Mouse (Mus musculus) T-helper 17 cell (primary cell): ENCODE results near the gene Mreg.

Source experiments
- in situ Hi-C, 2 experiments: fragments of 300-600 bp; cut with MboI, MseI; formaldehyde crosslinking; loops; 1 replicate in 1 of 2; 2 replicates in 1 of 2; pipeline ENCODE4 v1.15.1; 2025; ENCODE audit warnings: high pct_unique_total_duplicates in 2 of 2

Gene Mreg

DNA sequence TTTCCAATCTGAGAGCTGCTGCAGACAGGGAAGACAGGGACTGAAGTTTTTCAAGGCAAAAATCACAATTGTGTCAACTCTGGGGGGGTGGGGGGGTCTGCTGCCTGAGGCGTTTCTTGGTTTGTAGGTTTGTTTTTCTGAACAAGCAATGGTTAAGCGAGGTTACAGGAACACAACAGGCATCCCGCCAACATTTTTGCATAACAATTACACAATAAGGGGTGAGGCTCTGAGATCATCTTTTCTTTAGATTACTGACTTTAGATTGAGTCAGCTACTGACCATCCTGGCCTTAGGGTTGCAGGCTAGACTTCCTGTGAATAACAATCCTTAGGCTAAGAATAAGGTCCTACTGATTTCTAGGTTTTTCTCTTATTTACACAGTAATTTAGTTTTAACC, 16.9 kb upstream of the Mreg start:
- in situ Hi-C loops = loop anchor here (10.0 to 25.0 kb wide), 3 partner anchors 358 to 1117 kb away; partner anchors contain the start of genes Bard1 (in 1 of the 2) and Smarcal1 (in 1 of the 2)

DNA sequence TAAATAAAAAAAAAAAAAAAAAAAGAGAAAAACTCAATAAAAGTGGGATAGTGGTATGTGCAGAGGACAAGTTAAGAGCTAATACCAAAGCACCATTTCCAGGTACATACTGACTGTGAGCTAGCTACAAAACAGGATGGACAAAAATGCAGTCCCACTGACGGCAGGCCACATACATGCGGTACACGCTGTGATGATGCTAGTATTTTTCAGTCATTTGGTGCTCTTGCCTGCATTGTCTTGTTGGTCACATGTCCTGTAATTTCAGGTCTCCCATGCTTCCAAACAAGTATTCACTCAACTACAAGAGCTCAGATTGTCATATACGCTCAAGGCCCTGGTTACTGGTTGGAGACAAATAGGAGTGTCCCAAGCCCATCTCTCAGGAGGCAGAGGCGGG, 15.4 kb upstream of the Mreg start:
- in situ Hi-C loops = loop anchor here (10.0 to 25.0 kb wide), 3 partner anchors 360 to 1115 kb away; partner anchors contain the start of genes Bard1 (in 1 of the 2) and Smarcal1 (in 1 of the 2)

DNA sequence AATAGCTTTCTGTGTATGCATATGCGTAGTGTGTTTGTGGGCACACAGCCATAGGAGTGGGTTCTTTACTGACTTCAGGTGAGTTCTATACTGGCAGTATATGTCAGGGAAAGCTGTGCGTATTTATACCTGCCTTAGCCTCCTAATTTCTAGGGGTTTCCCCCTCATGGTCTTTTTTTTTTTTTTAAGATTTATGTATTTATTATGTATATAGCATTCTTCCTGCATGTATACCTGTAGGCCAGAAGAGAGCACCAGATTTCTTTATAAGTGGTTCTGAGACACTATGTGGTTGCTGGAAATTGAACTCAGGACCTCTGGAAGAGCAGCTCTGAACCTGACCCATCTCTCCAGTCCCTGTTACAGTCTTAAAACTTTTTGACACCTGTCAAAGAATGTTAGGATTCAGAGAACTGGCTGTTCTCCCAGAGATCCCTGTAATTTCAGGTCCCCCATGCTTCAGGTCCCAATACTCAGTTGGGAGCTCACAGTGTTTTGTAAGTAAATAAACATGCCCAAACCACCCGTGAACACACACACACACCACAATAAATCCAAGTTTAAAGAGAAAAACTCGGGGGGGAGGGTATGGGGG, 14.9 kb upstream of the Mreg start:
- in situ Hi-C loops = loop anchor here (10.0 to 25.0 kb wide), 3 partner anchors 360 to 1115 kb away; partner anchors contain the start of genes Bard1 (in 1 of the 2) and Smarcal1 (in 1 of the 2)

GRCm38 (mm10) chr1:72226172-72226886, 14.2 kb upstream of the Mreg start:
- in situ Hi-C loops = loop anchor here (10.0 to 25.0 kb wide), 3 partner anchors 361 to 1114 kb away; partner anchors contain the start of genes Bard1 (in 1 of the 2) and Smarcal1 (in 1 of the 2)

DNA sequence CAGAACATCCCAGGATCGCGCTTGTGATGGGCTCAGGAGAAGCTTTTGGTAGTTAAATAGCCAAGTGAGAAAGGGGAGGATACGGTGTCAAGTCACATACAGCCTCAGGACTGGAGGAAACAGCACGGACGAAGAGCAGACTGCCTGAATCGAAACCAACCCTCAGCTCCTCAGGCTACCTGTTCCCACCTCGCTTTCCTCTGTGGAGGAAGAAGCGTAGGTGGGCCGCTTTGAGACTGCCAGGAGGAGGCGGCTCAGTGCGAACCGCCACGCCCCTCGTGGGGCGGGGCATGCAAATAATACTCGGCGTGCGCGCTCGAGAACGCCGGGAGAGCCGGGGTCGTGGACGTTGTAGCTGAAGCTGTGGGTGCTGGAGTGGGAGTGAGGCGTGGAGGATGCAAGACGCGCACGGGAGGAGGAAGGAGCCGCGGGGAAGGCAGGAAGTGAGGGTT, 13.6 kb upstream of the Mreg start:
- in situ Hi-C loops = loop anchor here (10.0 to 25.0 kb wide), 3 partner anchors 362 to 1113 kb away; partner anchors contain the start of genes Bard1 (in 1 of the 2) and Smarcal1 (in 1 of the 2)

- in situ Hi-C loops = loop anchor here (10.0 to 25.0 kb wide), 3 partner anchors 362 to 1113 kb away; partner anchors contain the start of genes Bard1 (in 1 of the 2) and Smarcal1 (in 1 of the 2)
Observed at GRCm38 (mm10) chr1:72225054-72225718, 13.1 kb upstream of the Mreg start.

DNA sequence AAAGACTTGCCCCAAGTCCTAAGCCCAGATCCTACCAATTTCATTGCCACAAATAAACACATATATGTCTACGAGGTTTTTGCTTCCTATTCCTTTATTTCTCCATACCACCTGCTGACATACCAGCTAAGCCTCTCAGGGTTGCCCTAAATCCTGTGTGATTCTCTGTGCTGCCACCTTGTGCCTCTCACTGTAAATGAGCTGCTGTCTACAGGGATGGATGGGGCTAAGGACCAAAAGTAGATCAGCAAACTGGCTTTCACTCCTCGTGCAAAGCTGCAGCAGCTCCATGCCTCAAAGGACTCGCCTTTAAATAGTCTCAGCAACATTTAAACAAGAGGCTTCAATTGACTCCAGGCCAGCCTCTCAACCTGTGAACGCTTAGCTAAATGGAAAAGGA, 7.9 kb upstream of the Mreg start:
- in situ Hi-C loops = loop anchor here in 1 of 2 experiments (10.0 kb wide), 1 partner anchor 635 kb away; no protein-coding TSS in a partner anchor

- in situ Hi-C loops = loop anchor here in 1 of 2 experiments (10.0 kb wide), 1 partner anchor 1114 kb away; the partner anchor contains the start of gene Bard1
Observed at GRCm38 (mm10) chr1:72219116-72219515, 7.0 kb upstream of the Mreg start.

GRCm38 (mm10) chr1:72218626-72219025, 6.5 kb upstream of the Mreg start:
- in situ Hi-C loops = loop anchor here in 1 of 2 experiments (10.0 kb wide), 1 partner anchor 1114 kb away; the partner anchor contains the start of gene Bard1

DNA sequence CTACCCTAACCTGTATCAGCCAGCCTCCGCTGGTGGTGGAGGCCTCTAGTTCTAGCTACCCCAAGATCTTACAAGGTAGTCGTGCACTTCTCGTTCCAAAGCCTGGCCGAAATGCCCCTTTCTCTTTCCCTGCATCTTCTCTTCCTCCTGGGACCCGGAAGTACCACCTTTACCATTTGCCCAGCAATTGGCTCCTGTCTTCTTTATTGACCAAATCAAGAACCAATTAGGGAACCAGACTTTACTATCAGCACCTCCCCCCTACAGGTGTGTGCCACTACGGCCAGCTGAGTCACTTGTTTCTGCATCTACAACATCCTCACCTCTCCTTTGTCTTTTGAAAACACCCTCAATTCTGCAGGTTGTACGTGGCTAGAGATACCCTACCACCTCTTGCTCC, 4.7 kb upstream of the Mreg start:
- in situ Hi-C loops = loop anchor here in 1 of 2 experiments (10.0 kb wide), 1 partner anchor 1112 kb away; the partner anchor contains the start of gene Bard1

DNA sequence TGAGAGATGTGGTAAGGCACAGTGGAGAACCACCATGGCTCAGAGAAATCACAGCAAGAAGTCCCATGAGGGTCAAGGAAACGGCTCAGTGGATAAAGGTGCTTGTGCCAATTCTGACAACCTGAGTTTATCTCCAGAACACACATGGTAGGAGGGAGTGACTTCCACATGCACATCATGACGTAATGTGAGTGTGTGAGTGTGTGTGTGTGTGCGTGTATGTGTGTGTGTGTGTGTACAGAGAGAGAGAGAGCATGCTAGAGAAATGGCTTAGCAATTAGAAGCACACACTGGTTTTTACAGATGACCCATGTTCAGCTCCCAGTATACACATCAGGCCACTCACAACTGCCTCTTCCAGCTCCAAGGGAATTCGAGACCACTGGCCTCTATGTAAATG, 3.1 kb upstream of the Mreg start:
- in situ Hi-C loops = loop anchor here in 1 of 2 experiments (10.0 kb wide), 1 partner anchor 1110 kb away; the partner anchor contains the start of gene Bard1

GRCm38 (mm10) chr1:72214470-72214961, 2.4 kb upstream of the Mreg start:
- in situ Hi-C loops = loop anchor here in 1 of 2 experiments (10.0 kb wide), 1 partner anchor 1110 kb away; the partner anchor contains the start of gene Bard1

DNA sequence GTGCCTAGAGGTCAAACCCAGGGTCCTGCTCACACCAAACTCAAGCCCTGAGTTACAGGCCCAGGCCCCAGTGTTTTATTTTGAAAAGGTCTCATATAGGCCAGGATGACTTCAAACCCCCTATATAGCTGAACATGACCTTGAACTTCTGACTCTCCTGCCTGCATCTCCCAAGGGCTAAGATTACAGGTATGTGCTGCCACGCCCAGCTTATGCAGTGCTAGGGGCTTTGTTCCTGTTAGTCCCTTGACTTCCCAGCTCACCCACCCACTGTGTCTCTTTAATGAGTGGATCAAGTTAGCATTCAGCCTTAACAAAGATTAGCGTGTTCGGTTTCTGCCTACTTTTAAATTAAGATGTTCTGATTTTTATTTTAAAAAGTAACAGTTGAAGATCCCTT, 1.8 kb upstream of the Mreg start:
- in situ Hi-C loops = loop anchor here in 1 of 2 experiments (10.0 kb wide), 1 partner anchor 1109 kb away; the partner anchor contains the start of gene Bard1

- in situ Hi-C loops = loop anchor here in 1 of 2 experiments (10.0 kb wide), 1 partner anchor 1106 kb away; the partner anchor contains the start of gene Bard1
Observed at GRCm38 (mm10) chr1:72210803-72211679, 1.1 kb downstream of the Mreg start.

GRCm38 (mm10) chr1:72208095-72208494, 4.0 kb downstream of the Mreg start:
- in situ Hi-C loops = loop anchor here in 1 of 2 experiments (10.0 kb wide), 1 partner anchor 653 kb away; the partner anchor contains the start of gene Atic

DNA sequence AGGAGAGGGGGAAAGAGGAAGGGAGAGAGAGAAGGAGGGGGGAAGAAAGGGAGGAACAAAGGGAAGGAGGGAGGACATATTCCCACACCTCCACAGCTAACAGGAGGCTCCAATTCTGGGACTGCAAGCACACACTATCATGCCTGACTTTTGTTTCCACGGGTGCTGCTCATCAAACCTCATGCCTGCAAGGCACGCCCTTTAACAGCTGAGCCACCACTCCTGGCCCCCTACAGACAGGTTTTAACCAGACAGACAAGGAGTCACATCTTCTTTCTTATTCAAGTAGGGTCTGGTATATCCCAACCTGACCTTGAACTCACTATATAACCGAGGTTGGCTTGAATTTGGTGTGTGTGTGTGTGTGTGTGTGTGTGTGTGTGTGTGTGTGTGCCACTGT, 7.0 kb downstream of the Mreg start:
- in situ Hi-C loops = loop anchor here in 1 of 2 experiments (10.0 kb wide), 1 partner anchor 650 kb away; the partner anchor contains the start of gene Atic

DNA sequence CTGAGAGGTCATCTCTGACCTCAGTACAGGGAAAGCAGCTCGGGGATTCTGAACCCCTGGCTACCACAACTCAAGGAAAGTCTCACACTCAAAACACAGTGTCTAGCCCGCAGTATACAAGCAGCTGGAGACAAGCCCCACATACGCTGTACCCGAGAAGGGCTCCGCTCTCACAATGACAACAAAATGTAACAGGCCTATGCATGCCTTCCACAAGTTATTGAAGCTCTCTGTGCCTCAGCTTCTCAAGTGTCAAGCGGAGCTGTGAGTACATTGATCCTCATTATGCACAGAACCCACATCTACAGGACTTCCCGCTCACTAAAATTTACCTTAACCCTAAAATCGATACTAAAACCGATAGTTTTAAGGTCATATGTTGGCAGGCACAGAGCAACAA, 8.9 kb downstream of the Mreg start:
- in situ Hi-C loops = loop anchor here in 1 of 2 experiments (10.0 kb wide), 1 partner anchor 648 kb away; the partner anchor contains the start of gene Atic

- in situ Hi-C loops = loop anchor here in 1 of 2 experiments (10.0 kb wide), 1 partner anchor 648 kb away; the partner anchor contains the start of gene Atic
Observed at GRCm38 (mm10) chr1:72202705-72203104, 9.4 kb downstream of the Mreg start.

GRCm38 (mm10) chr1:72202068-72202467, 10.0 kb downstream of the Mreg start:
- in situ Hi-C loops = loop anchor here in 1 of 2 experiments (10.0 kb wide), 1 partner anchor 647 kb away; the partner anchor contains the start of gene Atic
